Mouse (Mus musculus): ENCODE measurements around the gene RPS10-NUDT3. TPM values are rescaled to one million over a fixed set of nuclear protein-coding genes. Genes with fewer than 3 reads are reported as not detected.

The RPS10-NUDT3 gene
- polyA plus RNA-seq, 1 experiment: 0.16 TPM

- WGBS: 6% methylated on average over 14 of the region's 14 CpGs
- peaks cover 15% of the 10 kb centered on the region for H3K4me1 ChIP-seq (ENCODE audit: control insufficient read depth, insufficient read depth, low read length)
- no peak for TF ChIP-seq CTCF (IDR thresholded peaks at IDR 0.05; ENCODE audit: borderline replicate concordance, insufficient read depth, low read depth, low read length)
- no peak for TF ChIP-seq POLR2A (IDR thresholded peaks at IDR 0.05; ENCODE audit: borderline replicate concordance, insufficient read depth, low read length)
- no peaks in the 10 kb centered on the region for H3K27me3 ChIP-seq (ENCODE audit: control insufficient read depth, insufficient read depth, low read length)
- peak overlapping the region; percentile 85 for H3K4me3 ChIP-seq (replicated peaks; ENCODE audit: insufficient read depth, low read depth, low read length)
- DNase-seq: peak; percentile 75 to 77
- peak overlapping the region; percentile 80 for H3K27ac ChIP-seq (ENCODE audit: insufficient read depth, low read length)
Observed at GRCm38 (mm10) chr17:27557927-27558661, 76.9 kb downstream of the RPS10-NUDT3 start.

- 3% methylated on average over 70 of the region's 75 CpGs for WGBS
- DNase-seq: peak; percentile 48 to 64
- no peak for TF ChIP-seq POLR2A (IDR thresholded peaks at IDR 0.05; ENCODE audit: borderline replicate concordance, insufficient read depth, low read length)
- no peak for TF ChIP-seq CTCF (IDR thresholded peaks at IDR 0.05; ENCODE audit: borderline replicate concordance, insufficient read depth, low read depth, low read length)
Observed at GRCm38 (mm10) chr17:27557181-27557926, 77.7 kb downstream of the RPS10-NUDT3 start.

GRCm38 (mm10) chr17:27556315-27557011 is 78.6 kb downstream of the RPS10-NUDT3 start, which contains the start of gene Hmga1:
Hmga1 (plus strand) TSS chr17:27556497.
- Histone ChIP-seq H3K4me1 (ENCODE audit: control insufficient read depth, insufficient read depth, low read length) (peaks cover 19% of the 10 kb centered on the region), H3K27ac (ENCODE audit: insufficient read depth, low read length) (peak within 1 kb of the TSS; percentile 80), H3K4me3 (replicated peaks; ENCODE audit: insufficient read depth, low read depth, low read length) (peak within 1 kb of the TSS; percentile 85), H3K27me3 (ENCODE audit: control insufficient read depth, insufficient read depth, low read length) (no peaks in the 10 kb centered on the region)
- under 1% methylated on average over 79 of the region's 79 CpGs for WGBS
- peak; percentile 86 to 88 for DNase-seq
- peak; percentile 43 for TF ChIP-seq POLR2A (IDR thresholded peaks at IDR 0.05; ENCODE audit: borderline replicate concordance, insufficient read depth, low read length)
- TF ChIP-seq CTCF (IDR thresholded peaks at IDR 0.05; ENCODE audit: borderline replicate concordance, insufficient read depth, low read depth, low read length): no peak

More at GRCm38 (mm10) chr17:27557181-27557926, 77.7 kb downstream of the RPS10-NUDT3 start:
- no peaks in the 10 kb centered on the region for H3K27me3 ChIP-seq (ENCODE audit: control insufficient read depth, insufficient read depth, low read length)
- peak overlapping the region; percentile 80 for H3K27ac ChIP-seq (ENCODE audit: insufficient read depth, low read length)
- peak overlapping the region; percentile 85 for H3K4me3 ChIP-seq (replicated peaks; ENCODE audit: insufficient read depth, low read depth, low read length)
- H3K4me1 ChIP-seq (ENCODE audit: control insufficient read depth, insufficient read depth, low read length): peaks cover 22% of the 10 kb centered on the region

- no peaks in the 10 kb centered on the region for H3K27me3 ChIP-seq (ENCODE audit: control insufficient read depth, insufficient read depth, low read length)
- DNase-seq: peak; percentile 46 to 49
- H3K27ac ChIP-seq (ENCODE audit: insufficient read depth, low read length): peak overlapping the region; percentile 74; the same call in 1 of the 2 replicates
- TF ChIP-seq POLR2A (IDR thresholded peaks at IDR 0.05; ENCODE audit: borderline replicate concordance, insufficient read depth, low read length) (no peak), CTCF (IDR thresholded peaks at IDR 0.05; ENCODE audit: borderline replicate concordance, insufficient read depth, low read depth, low read length) (no peak)
- H3K4me3 ChIP-seq (replicated peaks; ENCODE audit: insufficient read depth, low read depth, low read length): peak overlapping the region; percentile 85
- H3K4me1 ChIP-seq (ENCODE audit: control insufficient read depth, insufficient read depth, low read length): peaks cover 19% of the 10 kb centered on the region
- WGBS: 3% methylated on average over 53 of the region's 55 CpGs
Observed at GRCm38 (mm10) chr17:27555512-27556172, 79.4 kb downstream of the RPS10-NUDT3 start.

- DNase-seq: no peak
- H3K4me1 ChIP-seq (ENCODE audit: control insufficient read depth, insufficient read depth, low read length): peaks cover 18% of the 10 kb centered on the region
- H3K27me3 ChIP-seq (ENCODE audit: control insufficient read depth, insufficient read depth, low read length): no peaks in the 10 kb centered on the region
- H3K27ac ChIP-seq (ENCODE audit: insufficient read depth, low read length): no peak overlapping the region
- 21% methylated on average over 38 of the region's 39 CpGs for WGBS
- TF ChIP-seq CTCF (IDR thresholded peaks at IDR 0.05; ENCODE audit: borderline replicate concordance, insufficient read depth, low read depth, low read length) (no peak), POLR2A (IDR thresholded peaks at IDR 0.05; ENCODE audit: borderline replicate concordance, insufficient read depth, low read length) (no peak)
- H3K4me3 ChIP-seq (replicated peaks; ENCODE audit: insufficient read depth, low read depth, low read length): no peak overlapping the region
Observed at GRCm38 (mm10) chr17:27555075-27555511, 79.9 kb downstream of the RPS10-NUDT3 start.

GRCm38 (mm10) chr17:27554062-27554960 is 80.7 kb downstream of the RPS10-NUDT3 start:
- no peak overlapping the region for H3K27ac ChIP-seq (ENCODE audit: insufficient read depth, low read length)
- TF ChIP-seq CTCF (IDR thresholded peaks at IDR 0.05; ENCODE audit: borderline replicate concordance, insufficient read depth, low read depth, low read length): no peak
- no peak for TF ChIP-seq POLR2A (IDR thresholded peaks at IDR 0.05; ENCODE audit: borderline replicate concordance, insufficient read depth, low read length)
- WGBS: 91% methylated on average over 20 of the region's 20 CpGs
- H3K4me1 ChIP-seq (ENCODE audit: control insufficient read depth, insufficient read depth, low read length): peaks cover 18% of the 10 kb centered on the region
- H3K4me3 ChIP-seq (replicated peaks; ENCODE audit: insufficient read depth, low read depth, low read length): no peak overlapping the region
- no peak for DNase-seq
- no peaks in the 10 kb centered on the region for H3K27me3 ChIP-seq (ENCODE audit: control insufficient read depth, insufficient read depth, low read length)
